Mouse (Mus musculus) olfactory bulb, adult 2 months (tissue): ENCODE measurements around the gene Mast4. TPM values are rescaled to one million over a fixed set of nuclear protein-coding genes. Genes with fewer than 3 reads are reported as not detected.

Source experiments
- H3K27ac ChIP-seq: fragments of 200-500 bp; 2 replicates; pipeline ENCODE4 v1.5.1; 2012; ENCODE audit warnings: low read depth, low read length; ENCODE audit not compliant: insufficient read depth
- H3K4me1 ChIP-seq: fragments of 200-500 bp; 2 replicates; pipeline ENCODE4 v1.6.1; 2012; ENCODE audit warnings: low read length; ENCODE audit not compliant: control insufficient read depth, insufficient read depth
- H3K4me3 ChIP-seq: fragments of 200-500 bp; 2 replicates; pipeline ENCODE4 v1.5.1; 2012; ENCODE audit warnings: mild to moderate bottlenecking, low read depth, low read length, moderate library complexity; ENCODE audit not compliant: insufficient read depth
- CTCF ChIP-seq: fragments of 200-500 bp; IDR thresholded peaks from 2 replicates; pipeline ENCODE4 v1.5.1; 2012; ENCODE audit warnings: low read depth, mild to moderate bottlenecking, low read length, moderate library complexity; ENCODE audit not compliant: insufficient read depth
- POLR2A ChIP-seq: fragments of 200-500 bp; IDR thresholded peaks from 2 replicates; pipeline ENCODE4 v1.6.1; 2012; ENCODE audit warnings: mild to moderate bottlenecking, low read depth, low read length, moderate library complexity; ENCODE audit not compliant: insufficient read depth
- WGBS: fragments of 180-500 bp; shearing (Covaris S2); methylation state at CpG from one replicate; pipeline ENCODE4 v1.1.7; 2018; 5-methylcytosine and 5-hydroxymethylcytosine counted together
- polyA plus RNA-seq: library from polyadenylated mRNA; stranded (reverse); fragments of >200 nt; gene quantifications from 2 replicates; pipeline ENCODE4 v1.2.4, GENCODE M21; 2012; ENCODE audit warnings: low replicate concordance; ENCODE audit not compliant: missing spikeins, insufficient read depth, insufficient read length

The Mast4 gene
- polyA plus RNA-seq, 1 experiment: not detected

DNA sequence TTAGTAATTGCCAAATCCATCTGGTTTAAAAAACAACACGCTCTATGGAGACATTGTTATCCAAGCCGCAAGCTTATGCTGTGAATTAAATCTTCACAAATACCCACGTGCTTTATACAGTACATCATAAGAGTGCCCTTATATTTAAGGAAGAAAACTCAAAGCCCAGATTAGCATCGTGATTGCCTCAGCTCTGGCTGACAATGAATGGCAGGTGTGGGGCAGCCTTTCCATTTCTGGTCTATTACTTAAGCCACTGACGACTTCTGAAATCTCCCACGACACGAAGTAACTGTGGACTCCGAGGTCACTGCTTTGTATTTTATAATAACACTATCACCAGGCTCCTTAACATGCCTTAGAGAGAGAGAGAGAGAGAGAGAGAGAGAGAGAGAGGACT lies 182.4 kb downstream of the Mast4 start:
- H3K27ac ChIP-seq: no peak overlapping the region
- no peak overlapping the region for H3K4me3 ChIP-seq
- 78% methylated on average over 8 of the region's 8 CpGs for WGBS
- H3K4me1 ChIP-seq: peaks cover 2% of the 10 kb centered on the region; the same call in 1 of the 2 replicates
- TF ChIP-seq CTCF (no peak), POLR2A (no peak)

DNA sequence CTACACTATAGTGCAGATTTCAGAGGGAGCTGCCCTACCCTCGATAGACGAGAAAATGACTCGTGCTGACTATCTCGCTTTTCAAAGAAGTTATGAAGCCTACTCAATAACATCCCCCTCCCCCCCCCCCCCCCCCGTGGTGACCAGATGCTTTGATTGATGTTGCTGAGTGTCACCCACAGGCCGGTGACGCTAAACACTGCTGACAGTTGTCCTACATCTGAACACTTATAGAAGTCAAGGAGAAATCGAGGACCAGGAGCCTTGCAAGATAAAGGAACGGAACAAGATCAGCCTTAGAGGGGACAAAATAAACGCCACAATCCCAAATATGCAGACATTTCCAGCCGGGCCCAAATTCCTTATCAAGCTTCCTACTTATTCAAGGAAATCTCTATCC lies 183.1 kb downstream of the Mast4 start:
- 68% methylated on average over 11 of the region's 11 CpGs for WGBS
- peaks cover 2% of the 10 kb centered on the region; the same call in 1 of the 2 replicates for H3K4me1 ChIP-seq
- no peak for TF ChIP-seq CTCF
- no peak for TF ChIP-seq POLR2A
- H3K27ac ChIP-seq: no peak overlapping the region
- H3K4me3 ChIP-seq: no peak overlapping the region

DNA sequence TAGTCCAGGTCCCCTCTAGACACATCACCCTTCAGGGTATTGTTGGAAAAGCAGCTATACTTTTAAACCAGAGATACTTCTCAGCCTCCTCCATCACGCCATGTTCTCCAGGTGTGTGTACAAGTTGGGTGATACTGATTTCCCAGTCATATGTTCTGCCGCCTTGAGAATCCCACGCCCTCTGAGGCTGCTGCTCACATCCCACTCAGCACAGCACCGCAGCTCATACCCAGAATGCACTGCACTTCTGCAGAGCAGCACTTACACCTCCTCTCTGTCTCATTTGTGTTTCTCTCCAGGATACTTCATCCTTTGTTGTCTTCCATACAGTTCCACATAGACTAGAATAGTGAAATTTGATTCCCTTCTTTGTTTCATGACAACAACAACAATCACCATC lies 183.6 kb downstream of the Mast4 start:
- Histone ChIP-seq H3K27ac (no peak overlapping the region), H3K4me1 (peaks cover 2% of the 10 kb centered on the region; the same call in 1 of the 2 replicates), H3K4me3 (no peak overlapping the region)
- WGBS: 67% methylated on average over 4 of the region's 4 CpGs
- TF ChIP-seq POLR2A: no peak
- TF ChIP-seq CTCF: no peak

DNA sequence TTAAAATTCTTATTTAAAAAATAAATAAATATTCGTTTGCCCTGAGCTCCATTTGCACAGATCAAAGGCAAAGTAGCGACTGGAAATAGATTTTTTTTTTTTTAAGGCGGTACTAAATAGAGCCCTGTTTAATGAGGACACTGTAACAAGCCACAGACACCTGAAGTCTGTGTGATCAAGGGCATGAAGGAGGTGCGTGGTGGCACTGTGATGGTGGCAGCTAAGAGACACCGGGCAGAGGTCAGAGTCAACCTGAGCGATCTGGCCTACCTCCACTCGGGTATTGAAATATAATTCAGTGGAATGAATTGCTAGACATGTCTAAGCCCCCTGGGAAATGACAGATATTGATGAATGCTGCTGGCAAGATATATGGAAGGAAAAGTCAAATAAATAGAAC lies 184.9 kb downstream of the Mast4 start:
- Histone ChIP-seq H3K4me3 (no peak overlapping the region), H3K27ac (no peak overlapping the region), H3K4me1 (peaks cover 2% of the 10 kb centered on the region; the same call in 1 of the 2 replicates)
- TF ChIP-seq POLR2A: no peak
- no peak for TF ChIP-seq CTCF
- 85% methylated on average over 7 of the region's 7 CpGs for whole genome bisulfite sequencing

DNA sequence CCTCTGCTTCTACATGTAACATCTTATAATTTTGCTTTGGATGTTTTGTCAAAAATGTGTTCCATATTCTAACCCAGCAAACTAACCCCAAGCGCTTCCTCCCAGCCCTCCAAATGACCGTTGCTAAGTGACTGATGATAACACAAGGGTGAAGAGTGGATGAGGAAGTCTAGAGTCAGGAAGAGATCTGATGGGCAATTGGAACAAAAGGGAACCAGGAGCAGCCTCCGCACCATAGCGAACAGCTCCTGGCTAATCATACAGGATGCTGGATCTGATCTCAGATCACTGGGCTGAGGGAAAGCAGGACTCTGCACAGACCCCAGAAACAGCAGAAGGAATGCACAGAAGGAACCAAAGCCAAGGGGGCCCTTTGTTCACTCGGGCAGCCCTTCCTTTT lies 190.0 kb downstream of the Mast4 start:
- WGBS: 68% methylated on average over 5 of the region's 5 CpGs
- TF ChIP-seq POLR2A (no peak), CTCF (no peak)
- no peaks in the 10 kb centered on the region for H3K4me1 ChIP-seq
- H3K4me3 ChIP-seq: no peak overlapping the region
- H3K27ac ChIP-seq: no peak overlapping the region

DNA sequence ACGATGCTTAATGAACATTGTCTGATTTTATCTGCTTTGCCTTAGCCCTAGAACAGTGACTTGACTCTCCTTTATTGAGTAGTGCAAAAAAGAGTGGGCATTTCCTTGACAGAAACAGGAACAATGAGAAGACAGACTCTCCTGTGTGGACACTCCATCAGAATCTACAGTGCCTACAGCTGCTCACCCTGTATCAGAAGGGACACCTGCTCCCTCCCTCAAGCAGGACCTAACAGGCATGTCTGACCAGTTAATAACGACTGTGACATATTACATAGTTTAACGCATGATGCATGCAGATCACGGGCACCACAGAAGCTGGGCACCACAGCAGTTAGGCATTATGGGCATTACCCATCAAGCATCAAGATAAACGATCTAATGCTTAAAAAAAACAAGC lies 193.0 kb downstream of the Mast4 start:
- Histone ChIP-seq H3K4me1 (no peaks in the 10 kb centered on the region), H3K27ac (no peak overlapping the region), H3K4me3 (no peak overlapping the region)
- TF ChIP-seq CTCF: no peak
- no peak for TF ChIP-seq POLR2A
- 79% methylated on average over 5 of the region's 5 CpGs for WGBS

DNA sequence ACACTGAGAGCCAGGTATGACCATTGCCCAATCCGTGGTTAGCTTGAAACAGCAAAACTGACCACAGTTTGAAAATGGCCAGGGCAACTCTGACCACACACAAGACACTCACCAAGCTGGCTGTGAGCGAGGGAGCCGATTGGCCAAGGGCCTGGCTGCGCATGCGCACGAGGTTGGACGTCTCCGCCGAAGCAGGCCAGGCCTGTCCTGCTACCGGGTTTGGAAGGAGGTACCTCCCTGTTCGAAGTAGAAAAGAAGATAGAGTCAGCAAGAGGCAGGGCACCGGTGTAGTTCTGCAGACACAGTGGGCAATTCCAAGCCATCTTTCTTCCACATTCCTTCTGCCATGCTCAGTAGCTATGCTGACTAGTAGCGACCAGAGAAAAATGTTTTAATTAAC lies 194.2 kb downstream of the Mast4 start:
- Histone ChIP-seq H3K4me1 (no peaks in the 10 kb centered on the region), H3K27ac (no peak overlapping the region), H3K4me3 (no peak overlapping the region)
- 95% methylated on average over 13 of the region's 13 CpGs for WGBS
- no peak for TF ChIP-seq CTCF
- TF ChIP-seq POLR2A: no peak

DNA sequence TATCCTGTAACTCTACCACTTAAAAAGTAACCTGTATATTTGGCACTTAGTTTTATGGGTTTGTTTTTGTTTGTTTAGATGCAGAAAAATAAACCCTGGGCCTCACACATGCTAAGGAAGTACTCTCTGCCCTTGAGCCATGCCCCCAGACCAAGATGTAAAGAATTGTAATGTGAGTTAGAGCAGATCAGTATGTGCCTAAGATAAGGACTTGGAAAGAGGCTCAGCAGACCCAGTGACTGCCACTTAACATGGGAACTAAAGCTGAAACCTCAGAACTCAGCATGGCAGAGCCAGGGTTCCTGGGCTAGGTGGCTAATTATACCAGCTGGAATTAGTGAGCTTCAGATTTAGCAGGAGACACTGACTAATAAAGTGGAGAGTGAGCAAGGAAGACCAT lies 196.0 kb downstream of the Mast4 start:
- Histone ChIP-seq H3K27ac (no peak overlapping the region), H3K4me3 (no peak overlapping the region), H3K4me1 (no peaks in the 10 kb centered on the region)
- TF ChIP-seq POLR2A (no peak), CTCF (no peak)

DNA sequence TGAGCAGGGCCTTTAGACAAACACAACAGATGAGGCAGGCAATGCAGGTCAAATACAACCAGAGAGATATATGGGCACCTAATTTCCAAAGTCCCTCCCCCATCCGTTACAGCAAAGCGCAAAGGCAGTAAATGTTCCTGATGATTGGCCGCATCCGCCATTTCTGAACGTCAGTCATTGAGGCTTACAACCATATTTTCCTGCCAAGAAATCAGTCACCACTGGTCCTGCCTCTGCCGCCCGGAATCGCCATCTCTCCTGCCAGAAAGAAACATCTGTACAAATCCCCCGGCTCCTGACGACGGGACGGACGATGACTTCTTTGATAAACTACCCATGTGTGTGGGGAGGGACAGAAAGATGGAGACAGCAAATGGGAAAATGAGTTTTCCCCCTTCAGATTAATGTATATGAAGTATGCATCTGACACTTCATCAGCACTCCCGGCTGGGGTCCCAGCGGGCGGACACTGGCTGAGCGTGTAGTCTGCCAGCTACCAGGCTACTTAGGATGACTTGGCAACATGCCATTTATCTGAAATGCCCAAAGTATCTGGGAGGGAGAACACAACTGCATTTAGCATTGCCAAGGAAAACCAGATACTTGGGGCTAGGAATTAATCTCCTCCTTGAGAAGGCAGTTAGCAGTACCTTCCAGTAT lies 198.9 kb downstream of the Mast4 start:
- Histone ChIP-seq H3K4me3 (no peak overlapping the region), H3K4me1 (no peaks in the 10 kb centered on the region), H3K27ac (no peak overlapping the region)
- TF ChIP-seq CTCF (no peak), POLR2A (no peak)
- WGBS: 82% methylated on average over 17 of the region's 17 CpGs
